Mouse (Mus musculus): Measurements from ENCODE around the gene H2-D1.

DNA sequence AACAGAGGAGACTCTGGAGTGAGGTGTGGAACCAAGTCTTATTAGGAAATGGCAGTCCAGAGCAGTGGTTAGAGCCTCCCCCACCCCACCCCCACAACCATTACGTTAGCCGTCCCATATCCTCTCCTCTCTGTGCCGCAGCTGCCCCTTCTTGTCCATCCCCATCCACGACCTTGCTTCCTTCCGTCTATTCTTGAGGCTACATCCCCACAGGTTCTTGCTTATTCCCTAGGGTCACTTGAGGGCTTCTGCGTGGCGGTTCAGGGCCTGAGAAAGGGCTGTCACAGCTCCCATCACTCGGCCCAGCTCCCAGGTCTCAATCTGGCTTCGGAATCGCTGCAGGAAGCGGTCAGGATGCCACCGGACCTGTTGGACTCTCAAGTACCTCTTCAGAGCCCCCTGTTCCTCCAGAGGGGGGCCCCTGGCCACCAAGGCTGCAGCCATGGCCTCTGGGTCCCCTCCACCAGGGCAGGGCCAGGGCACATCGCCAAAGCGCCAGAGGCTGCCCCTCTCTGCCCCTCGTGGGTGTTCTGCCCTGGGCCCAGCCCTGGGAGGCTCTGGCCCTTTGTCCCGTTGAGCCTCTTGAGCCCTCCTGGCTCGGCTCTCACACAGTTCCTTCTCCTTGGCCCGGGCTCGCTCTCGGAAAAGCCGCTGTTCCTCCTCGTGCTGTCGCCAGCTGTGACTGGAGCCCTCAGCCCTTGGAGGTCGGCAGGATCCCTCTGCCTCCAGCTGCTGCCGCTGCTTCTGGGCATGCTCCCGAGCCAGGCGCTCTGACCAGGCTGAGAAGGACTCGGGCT lies 42.2 kb upstream of the H2-D1 start, which contains the start of gene Gm16181:
- TF ChIP-seq POLR2AphosphoS2 (IDR thresholded peaks at IDR 0.05; ENCODE audit: insufficient read length, low read depth) (no peak), POLR2A (IDR thresholded peaks at IDR 0.05; ENCODE audit: insufficient read length, low read depth) (no peak), E2F4 (IDR thresholded peaks at IDR 0.05; ENCODE audit: insufficient read depth) (no peak), USF1 (IDR thresholded peaks at IDR 0.05; ENCODE audit: low read depth) (no peak), TCF12 (IDR thresholded peaks at IDR 0.05; ENCODE audit: insufficient read depth, poor library complexity, severe bottlenecking) (no peak), MAX (IDR thresholded peaks at IDR 0.05; ENCODE audit: low read depth) (no peak), CEBPB (IDR thresholded peaks at IDR 0.05; ENCODE audit: insufficient read depth, poor library complexity, severe bottlenecking) (no peak), MYOG (IDR thresholded peaks at IDR 0.05; ENCODE audit: control insufficient read depth in 1 of 3, insufficient read depth in 1 of 3, insufficient read length in 2 of 3, low read depth in 2 of 3) (no peak), MYOD1 (IDR thresholded peaks at IDR 0.05; ENCODE audit: control insufficient read depth in 1 of 3, insufficient read length in 2 of 3, low read depth in 2 of 3) (no peak)

All from myocyte (in vitro differentiated cells).